Mouse (Mus musculus): Measurements from ENCODE around the gene Olfr78. TPM values are rescaled to one million over a fixed set of nuclear protein-coding genes. Genes with fewer than 3 reads are reported as not detected.

Olfr78 gene
- polyA plus RNA-seq (2015; fragmentation: Nextera tagmentation; extraction: Ambion mirVana) = not detected in 2 replicates

- 88% methylated on average over 4 of the region's 4 CpGs for WGBS
- Histone ChIP-seq H3K36me3 (ENCODE audit: poor library complexity, severe bottlenecking) (no peaks in the 10 kb centered on the region), H3K9ac (no peak within 1 kb of the TSS), H3K9me3 (replicated peaks) (no peaks in the 10 kb centered on the region), H3K27ac (no peak within 1 kb of the TSS), H3K4me2 (no peak within 1 kb of the TSS), H3K4me1 (no peaks in the 10 kb centered on the region), H3K4me3 (no peak within 1 kb of the TSS), H3K27me3 (no peaks in the 10 kb centered on the region)
- ATAC-seq = no peak
Measured at GRCm38 (mm10) chr7:102759266-102759665, at the start of gene Olfr78, which contains the start of gene Olfr560. Gene Olfr78 (minus strand): TSS chr7:102759471. Gene Olfr560 (minus strand): TSS chr7:102759366.

GRCm38 (mm10) chr7:102803180-102803579, 43.9 kb upstream of the Olfr78 start, which contains the start of gene Olfr564:
Gene Olfr564 (plus strand): TSS chr7:102803480.
- no peak within 1 kb of the TSS for H3K4me2 ChIP-seq
- H3K9ac ChIP-seq = no peak within 1 kb of the TSS
- ATAC-seq = no peak
- no peaks in the 10 kb centered on the region for H3K36me3 ChIP-seq (ENCODE audit: poor library complexity, severe bottlenecking)
- H3K4me1 ChIP-seq = no peaks in the 10 kb centered on the region
- no peaks in the 10 kb centered on the region for H3K9me3 ChIP-seq (replicated peaks)
- H3K27me3 ChIP-seq = no peaks in the 10 kb centered on the region
- no peak within 1 kb of the TSS for H3K4me3 ChIP-seq
- H3K27ac ChIP-seq = no peak within 1 kb of the TSS

- no peak for ATAC-seq
- Histone ChIP-seq H3K36me3 (ENCODE audit: poor library complexity, severe bottlenecking) (no peaks in the 10 kb centered on the region), H3K4me3 (no peak within 1 kb of the TSS)
Measured at GRCm38 (mm10) chr7:102770921-102771320, 11.7 kb upstream of the Olfr78 start, which contains the start of gene Olfr561. Gene Olfr561 (plus strand): TSS chr7:102771221.

GRCm38 (mm10) chr7:102752086-102752485, 7.2 kb downstream of the Olfr78 start:
- Histone ChIP-seq H3K4me3 (no peak overlapping the region), H3K4me2 (no peak overlapping the region), H3K36me3 (ENCODE audit: poor library complexity, severe bottlenecking) (no peaks in the 10 kb centered on the region), H3K4me1 (no peaks in the 10 kb centered on the region), H3K27ac (no peak overlapping the region), H3K27me3 (no peaks in the 10 kb centered on the region), H3K9me3 (replicated peaks) (no peaks in the 10 kb centered on the region), H3K9ac (no peak overlapping the region)
- no peak for ATAC-seq
- 40% methylated on average over 1 of the region's 1 CpGs for WGBS

More at GRCm38 (mm10) chr7:102770921-102771320, 11.7 kb upstream of the Olfr78 start, which contains the start of gene Olfr561:
- H3K4me1 ChIP-seq = no peaks in the 10 kb centered on the region
- 85% methylated on average over 2 of the region's 2 CpGs for WGBS
- H3K9ac ChIP-seq = no peak within 1 kb of the TSS
- no peak within 1 kb of the TSS for H3K4me2 ChIP-seq
- H3K9me3 ChIP-seq (replicated peaks) = no peaks in the 10 kb centered on the region
- no peaks in the 10 kb centered on the region for H3K27me3 ChIP-seq
- H3K27ac ChIP-seq = no peak within 1 kb of the TSS

- Histone ChIP-seq H3K27ac (no peak overlapping the region), H3K4me2 (no peak overlapping the region), H3K27me3 (no peaks in the 10 kb centered on the region), H3K9me3 (replicated peaks) (no peaks in the 10 kb centered on the region), H3K36me3 (ENCODE audit: poor library complexity, severe bottlenecking) (no peaks in the 10 kb centered on the region), H3K4me3 (no peak overlapping the region), H3K4me1 (no peaks in the 10 kb centered on the region), H3K9ac (no peak overlapping the region)
- no peak for ATAC-seq
- WGBS = 61% methylated on average over 2 of the region's 2 CpGs
Measured at GRCm38 (mm10) chr7:102737705-102738104, 21.6 kb downstream of the Olfr78 start.

GRCm38 (mm10) chr7:102733793-102734192, 25.5 kb downstream of the Olfr78 start:
- Histone ChIP-seq H3K36me3 (ENCODE audit: poor library complexity, severe bottlenecking) (no peaks in the 10 kb centered on the region), H3K9ac (no peak overlapping the region), H3K4me1 (no peaks in the 10 kb centered on the region), H3K27ac (no peak overlapping the region), H3K27me3 (no peaks in the 10 kb centered on the region), H3K4me3 (no peak overlapping the region), H3K9me3 (replicated peaks) (no peaks in the 10 kb centered on the region), H3K4me2 (no peak overlapping the region)
- ATAC-seq = no peak
- WGBS = 86% methylated on average over 1 of the region's 1 CpGs

- Histone ChIP-seq H3K9ac (no peak within 1 kb of the TSS), H3K27me3 (no peaks in the 10 kb centered on the region), H3K4me2 (no peak within 1 kb of the TSS), H3K36me3 (ENCODE audit: poor library complexity, severe bottlenecking) (no peaks in the 10 kb centered on the region), H3K9me3 (replicated peaks) (no peaks in the 10 kb centered on the region), H3K27ac (no peak within 1 kb of the TSS), H3K4me3 (no peak within 1 kb of the TSS), H3K4me1 (no peaks in the 10 kb centered on the region)
- no peak for ATAC-seq
Measured at GRCm38 (mm10) chr7:102727391-102727790, 31.9 kb downstream of the Olfr78 start, which contains the start of gene Olfr559. Gene Olfr559 (minus strand): TSS chr7:102727491.

GRCm38 (mm10) chr7:102718970-102719369, 40.3 kb downstream of the Olfr78 start, which contains the start of gene Olfr33:
Gene Olfr33 (minus strand): TSS chr7:102719070.
- ATAC-seq = no peak

GRCm38 (mm10) chr7:102701915-102702314, 57.4 kb downstream of the Olfr78 start, which contains the start of gene Olfr558:
Gene Olfr558 (plus strand): TSS chr7:102702215.
- no peak within 1 kb of the TSS for H3K27ac ChIP-seq
- H3K4me1 ChIP-seq = no peaks in the 10 kb centered on the region
- no peak within 1 kb of the TSS for H3K4me3 ChIP-seq
- no peaks in the 10 kb centered on the region for H3K9me3 ChIP-seq (replicated peaks)
- no peaks in the 10 kb centered on the region for H3K36me3 ChIP-seq (ENCODE audit: poor library complexity, severe bottlenecking)
- H3K4me2 ChIP-seq = no peak within 1 kb of the TSS
- H3K27me3 ChIP-seq = no peaks in the 10 kb centered on the region
- H3K9ac ChIP-seq = no peak within 1 kb of the TSS
- ATAC-seq = no peak

More at GRCm38 (mm10) chr7:102718970-102719369, 40.3 kb downstream of the Olfr78 start, which contains the start of gene Olfr33:
- Histone ChIP-seq H3K27me3 (no peaks in the 10 kb centered on the region), H3K36me3 (ENCODE audit: poor library complexity, severe bottlenecking) (no peaks in the 10 kb centered on the region), H3K4me3 (no peak within 1 kb of the TSS), H3K4me2 (no peak within 1 kb of the TSS), H3K9me3 (replicated peaks) (no peaks in the 10 kb centered on the region), H3K27ac (no peak within 1 kb of the TSS), H3K9ac (no peak within 1 kb of the TSS), H3K4me1 (no peaks in the 10 kb centered on the region)
- 31% methylated on average over 1 of the region's 1 CpGs for WGBS

- Histone ChIP-seq H3K9ac (no peak overlapping the region), H3K27me3 (no peaks in the 10 kb centered on the region), H3K4me2 (no peak overlapping the region), H3K27ac (no peak overlapping the region), H3K4me3 (no peak overlapping the region), H3K36me3 (ENCODE audit: poor library complexity, severe bottlenecking) (no peaks in the 10 kb centered on the region), H3K9me3 (replicated peaks) (no peaks in the 10 kb centered on the region), H3K4me1 (no peaks in the 10 kb centered on the region)
- 85% methylated on average over 7 of the region's 7 CpGs for WGBS
- ATAC-seq = no peak
Measured at GRCm38 (mm10) chr7:102698461-102698860, 60.8 kb downstream of the Olfr78 start.

- ATAC-seq = no peak
- Histone ChIP-seq H3K4me3 (no peak within 1 kb of the TSS), H3K9me3 (replicated peaks) (no peaks in the 10 kb centered on the region), H3K9ac (no peak within 1 kb of the TSS), H3K27ac (no peak within 1 kb of the TSS), H3K27me3 (no peaks in the 10 kb centered on the region), H3K4me2 (no peak within 1 kb of the TSS), H3K4me1 (no peaks in the 10 kb centered on the region), H3K36me3 (ENCODE audit: poor library complexity, severe bottlenecking) (no peaks in the 10 kb centered on the region)
- WGBS = 86% methylated on average over 5 of the region's 5 CpGs
Measured at GRCm38 (mm10) chr7:102695358-102696125, 63.7 kb downstream of the Olfr78 start, which contains the start of gene Olfr557. Gene Olfr557 (plus strand): TSS chr7:102695910.

All from forebrain, embryonic 13.5 days (tissue).